Mouse (Mus musculus) cerebral cortex, adult 2 months (tissue): ENCODE measurements around the gene Pkig.

Experiments used
- WGBS: fragments of 180-500 bp; shearing (Covaris S2); methylation state at CpG from one replicate; pipeline ENCODE4 v1.1.7; 2018; 5-methylcytosine and 5-hydroxymethylcytosine counted together

Pkig gene

DNA sequence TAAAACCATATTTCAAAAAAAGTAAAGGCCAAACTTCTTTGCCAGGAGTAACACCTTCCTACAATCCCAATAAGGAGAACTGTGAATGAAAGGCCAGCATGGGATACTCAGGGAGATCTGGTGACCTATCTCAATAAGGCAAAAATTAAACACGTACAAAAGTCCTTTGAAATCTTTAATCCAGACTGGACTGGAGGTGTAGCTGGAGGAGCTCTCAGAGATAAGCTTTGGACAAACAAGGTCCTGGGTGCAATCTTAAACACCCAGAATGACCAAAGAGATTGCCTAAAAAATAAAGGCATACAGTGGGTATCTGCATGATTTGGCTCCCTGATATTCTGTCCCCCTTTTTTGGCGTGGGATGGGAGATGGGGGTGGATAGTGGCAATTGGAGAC, 14.6 kb upstream of the Pkig start:
- 31% methylated on average over 2 of the region's 2 CpGs for WGBS

DNA sequence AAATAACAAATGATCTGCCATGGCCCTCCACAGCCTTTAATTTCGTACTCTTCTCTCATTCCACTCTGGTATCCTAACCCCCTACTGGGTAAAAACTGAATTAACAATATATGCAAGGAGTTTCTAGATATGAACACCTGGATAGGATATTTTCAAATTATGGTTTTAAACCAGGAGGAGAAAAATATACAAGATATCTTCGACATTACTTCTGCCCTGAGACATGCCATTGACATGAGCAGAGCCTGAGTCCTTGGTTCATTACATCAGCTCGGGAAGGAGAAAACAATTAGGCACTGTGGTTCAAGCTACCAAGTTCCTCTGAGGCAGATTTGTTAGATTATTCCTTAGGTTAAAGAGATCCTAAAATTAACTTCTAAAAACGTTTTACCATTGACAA, 14.1 kb upstream of the Pkig start:
- WGBS: under 1% methylated on average over 4 of the region's 4 CpGs

DNA sequence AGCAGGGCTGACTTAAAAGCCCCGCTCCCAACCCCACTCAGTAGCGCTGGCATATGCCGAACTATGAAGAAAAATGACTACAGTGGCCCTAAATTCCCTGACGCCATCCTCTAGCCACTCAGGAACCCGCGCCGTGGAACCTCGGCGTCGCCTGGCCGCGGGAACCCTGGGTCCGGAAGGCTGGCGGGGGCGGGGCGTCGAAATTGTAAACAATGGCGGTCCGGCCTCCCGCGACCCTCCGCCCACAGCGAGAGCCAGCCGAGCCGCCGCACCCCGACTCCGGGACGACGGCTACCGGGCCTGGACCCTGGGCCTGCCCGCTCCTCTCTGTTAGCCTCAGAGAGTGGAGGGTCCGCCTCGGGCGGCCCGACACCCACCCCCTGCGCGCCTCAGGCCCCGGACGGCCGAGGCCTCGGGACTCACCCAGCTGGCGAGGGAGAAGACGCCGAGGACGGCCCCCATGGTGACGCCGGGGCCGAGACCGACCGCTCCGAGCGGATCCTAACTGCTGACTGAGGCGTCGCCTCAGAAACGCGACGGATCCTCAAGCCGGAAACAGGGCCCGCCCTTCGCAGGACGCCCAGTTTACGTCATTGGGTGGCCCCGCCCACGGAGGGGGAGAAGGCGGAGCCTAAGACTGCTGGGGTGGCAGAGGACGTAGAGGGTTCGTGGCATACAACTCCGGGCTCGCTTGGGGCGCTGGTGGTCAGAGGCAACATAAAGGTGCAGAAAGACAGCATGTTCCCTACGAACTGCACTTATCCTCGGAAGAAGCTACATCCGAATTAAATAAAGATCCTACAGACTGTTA, 13.4 kb upstream of the Pkig start, which contains the start of gene Serinc3:
Serinc3 (minus strand) TSS at position 557 of the 811 bp plus-strand sequence.
- WGBS: under 1% methylated on average over 74 of the region's 74 CpGs

DNA sequence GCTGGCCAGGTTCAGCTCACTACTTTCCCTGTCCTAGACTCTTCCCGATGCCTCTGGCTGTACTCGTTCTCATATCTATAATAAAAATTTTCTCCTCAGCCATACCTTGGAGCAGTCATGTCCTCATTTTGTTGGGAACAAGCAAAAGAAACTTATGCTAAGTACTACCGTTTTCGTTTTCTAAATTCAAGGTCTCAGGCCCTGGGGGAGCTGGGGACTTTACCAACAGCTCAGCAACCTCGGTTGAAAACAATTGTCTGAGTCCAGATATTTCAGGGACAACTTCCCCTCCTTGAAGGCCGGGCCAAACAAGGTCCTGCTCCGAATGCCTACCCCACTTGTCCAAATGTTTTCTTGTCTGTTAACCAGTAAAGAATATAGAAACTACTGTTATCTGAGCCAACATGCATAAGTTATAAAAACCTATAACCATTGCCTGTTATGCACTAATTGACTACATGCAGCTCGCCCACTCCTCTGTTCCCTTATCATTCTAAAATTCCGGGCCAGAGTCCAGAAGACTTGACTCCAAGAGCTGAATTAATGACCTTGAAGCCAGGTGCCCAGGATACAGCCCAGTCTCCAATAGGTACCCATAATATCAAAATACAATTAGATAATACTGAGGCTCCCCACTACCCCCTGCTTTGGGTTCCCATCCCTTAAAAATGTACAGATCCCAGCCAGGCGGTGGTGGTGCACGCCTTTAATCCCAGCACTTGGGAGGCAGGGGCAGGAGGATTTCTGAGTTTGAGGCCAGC, 12.3 kb upstream of the Pkig start:
- WGBS: 73% methylated on average over 11 of the region's 11 CpGs

DNA sequence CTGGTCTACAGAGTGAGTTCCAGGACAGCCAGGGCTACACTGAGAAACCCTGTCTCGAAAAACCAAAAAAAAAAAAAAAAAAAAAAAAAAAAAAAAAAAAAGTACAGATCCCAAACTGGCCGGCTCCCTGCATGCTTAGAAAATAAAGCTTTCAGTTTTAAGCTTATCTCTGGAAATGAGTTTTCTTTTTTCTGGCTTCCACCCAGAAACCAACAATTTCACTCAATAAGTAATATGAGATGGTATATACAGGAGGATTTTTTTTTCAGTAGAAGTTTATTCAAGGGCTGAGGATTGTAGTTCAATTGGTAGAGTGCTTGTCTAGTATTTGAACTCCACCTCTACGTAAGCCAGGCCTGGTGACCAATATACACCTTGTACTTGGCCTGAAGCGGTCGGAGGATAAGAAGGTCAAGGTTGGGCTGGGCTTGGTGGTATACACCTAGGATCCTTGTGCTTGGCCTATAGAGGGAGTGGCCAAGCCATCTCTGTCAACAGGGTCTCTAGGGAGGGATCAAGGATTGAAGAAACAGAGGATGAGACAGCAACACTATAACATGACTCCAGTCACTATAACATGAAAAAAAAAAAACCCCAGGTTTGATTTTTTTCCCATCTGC, 11.6 kb upstream of the Pkig start:
- 79% methylated on average over 5 of the region's 5 CpGs for WGBS

DNA sequence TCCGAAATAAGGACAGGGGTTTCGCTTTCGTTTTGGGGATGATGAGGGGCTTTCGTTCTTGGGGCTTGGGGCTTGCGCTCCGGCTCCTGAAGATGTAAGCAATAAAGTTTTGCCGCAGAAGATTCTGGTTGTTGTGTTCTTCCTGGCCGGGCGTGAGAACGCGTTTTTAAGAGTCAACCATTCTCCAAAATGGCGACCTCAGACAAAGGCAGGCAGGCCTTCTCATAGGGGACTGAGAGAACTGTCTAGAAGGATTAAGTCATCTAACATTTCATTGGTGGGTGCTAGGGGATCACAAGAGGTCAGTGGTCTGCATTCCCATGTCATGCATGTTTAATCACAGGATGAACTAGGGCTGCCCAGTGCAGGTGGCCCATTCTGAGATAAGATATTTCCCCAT, 2.5 kb upstream of the Pkig start:
- 97% methylated on average over 9 of the region's 12 CpGs for WGBS

DNA sequence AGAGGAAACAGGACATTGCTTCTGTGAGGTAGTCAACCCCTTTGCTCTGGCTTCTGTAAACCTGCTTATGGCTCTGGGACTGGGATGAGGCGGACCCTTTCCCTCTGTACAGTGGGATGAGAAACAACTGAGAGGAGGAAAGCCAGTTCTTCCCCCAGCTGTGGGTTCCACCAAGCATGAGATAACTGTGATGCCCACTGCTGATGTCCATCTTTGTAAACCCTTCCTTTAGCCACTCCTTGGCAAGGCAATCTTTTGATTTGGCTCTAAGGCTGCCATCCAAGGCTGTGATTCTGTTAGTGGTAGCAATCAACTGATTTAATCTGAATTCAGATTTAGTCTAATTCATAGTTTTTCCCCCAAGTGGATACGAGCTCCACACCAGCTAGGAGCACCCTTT, 700 bp upstream of the Pkig start:
- 80% methylated on average over 2 of the region's 2 CpGs for WGBS

DNA sequence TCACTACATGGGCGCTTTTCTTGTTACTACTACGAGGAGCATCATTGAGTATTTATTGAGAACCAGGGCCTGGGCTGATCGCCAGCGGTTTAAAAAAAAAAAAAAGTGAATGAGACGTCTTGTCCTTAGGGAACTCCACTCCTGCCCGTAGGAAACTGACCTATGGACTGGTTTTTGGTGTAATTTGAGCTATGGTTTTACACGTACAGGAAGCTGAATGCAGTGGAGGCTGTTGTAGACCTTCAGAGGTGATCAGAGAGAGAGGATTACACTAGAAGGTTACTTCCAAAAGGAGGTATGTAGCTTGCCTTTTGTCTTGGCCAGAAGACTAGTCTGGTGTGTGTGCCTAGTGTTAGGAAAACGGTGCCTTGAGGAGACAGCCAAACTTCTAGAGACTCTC, 755 bp downstream of the Pkig start:
- WGBS: 2% methylated on average over 8 of the region's 8 CpGs

DNA sequence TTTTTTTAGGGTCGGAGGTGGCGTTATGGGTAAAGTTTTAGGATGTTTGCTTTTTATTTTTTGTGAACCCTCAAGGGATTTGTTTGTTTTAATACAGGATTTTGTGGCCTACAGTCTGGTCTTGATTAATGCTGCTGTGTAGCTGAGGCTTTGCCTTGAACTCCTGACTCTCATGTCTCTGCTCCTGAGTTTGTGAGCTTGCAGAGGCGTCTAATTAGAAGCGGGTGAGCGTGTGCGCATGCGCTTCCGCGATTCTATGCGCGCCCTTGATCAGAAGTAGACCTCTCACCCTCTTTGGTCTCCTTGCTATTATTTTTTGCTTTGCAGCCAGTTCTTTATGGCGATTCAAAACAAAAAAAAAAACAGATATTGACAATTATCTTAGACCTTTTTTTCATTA, 1.2 kb downstream of the Pkig start:
- 71% methylated on average over 12 of the region's 12 CpGs for WGBS

DNA sequence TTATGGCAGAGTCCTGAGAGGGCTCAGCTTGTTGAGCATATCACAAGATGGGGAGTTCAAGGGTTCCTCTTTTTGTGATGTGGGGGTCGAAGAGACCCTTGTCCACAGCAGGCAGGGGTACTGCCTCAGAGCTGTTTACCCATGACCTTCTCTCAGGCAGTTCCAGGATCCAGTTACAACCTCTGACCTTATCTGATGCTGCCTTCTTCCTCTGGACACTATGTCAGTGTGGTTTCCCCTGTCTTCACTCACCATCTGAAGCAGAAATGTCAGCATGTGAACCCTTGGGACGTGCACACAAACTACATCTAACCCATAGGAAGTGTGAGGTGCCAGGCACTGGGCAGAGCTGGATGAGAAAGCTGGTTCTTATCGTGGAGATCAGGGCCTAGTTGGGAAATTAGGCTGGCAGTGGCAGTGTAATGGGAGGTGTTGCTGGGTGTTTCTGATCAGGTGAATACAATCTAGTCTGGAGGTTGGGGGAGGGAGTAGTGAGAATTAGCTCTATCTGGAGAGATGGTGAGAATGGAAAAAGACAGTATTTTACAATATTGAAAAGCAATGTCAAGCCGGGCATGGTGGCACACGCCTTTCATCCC, 2.0 kb downstream of the Pkig start:
- WGBS: 72% methylated on average over 5 of the region's 5 CpGs

DNA sequence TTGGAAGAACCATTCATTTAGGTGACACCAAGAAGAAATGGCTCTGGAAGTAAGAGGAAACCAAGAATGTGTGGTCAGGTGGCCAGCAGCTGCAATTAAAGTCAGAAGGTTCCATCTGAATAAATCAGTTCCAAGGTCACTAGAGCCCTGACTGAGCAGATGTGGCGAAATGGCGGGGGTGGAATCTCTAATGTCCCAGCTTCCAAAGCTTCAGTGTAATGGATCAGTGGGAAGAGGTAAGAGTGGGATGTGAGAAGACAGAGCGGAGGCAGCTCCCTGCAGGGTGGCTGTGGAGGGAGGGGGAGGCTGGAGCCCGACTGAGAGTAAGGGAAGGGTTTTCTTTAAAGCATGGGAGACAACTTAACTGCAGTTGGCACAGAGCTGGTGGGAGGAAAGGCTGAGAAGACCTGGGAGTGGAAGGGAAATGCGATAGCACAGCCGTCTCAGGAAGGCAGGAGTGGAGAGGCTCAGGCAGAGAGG, 3.2 kb downstream of the Pkig start:
- WGBS: 39% methylated on average over 6 of the region's 6 CpGs

DNA sequence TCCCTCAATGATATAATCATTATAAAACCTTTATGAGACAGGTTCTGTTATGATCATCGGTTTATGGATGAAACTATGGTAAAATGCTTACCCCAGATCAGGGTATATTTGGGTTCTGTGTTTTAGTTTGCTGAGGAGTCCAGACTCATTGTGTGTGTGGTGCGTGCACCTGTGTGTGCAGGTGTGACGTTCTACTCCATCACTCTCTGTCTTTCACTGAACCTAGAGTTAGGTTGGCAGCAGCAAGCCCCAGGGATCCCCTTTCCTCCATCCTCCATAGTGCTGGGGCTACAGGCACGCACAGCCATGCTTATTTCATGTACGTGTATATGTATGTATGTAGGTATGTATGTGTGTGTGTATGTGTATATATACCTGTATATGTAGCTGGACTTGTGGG, 3.9 kb downstream of the Pkig start:
- 85% methylated on average over 5 of the region's 5 CpGs for WGBS

DNA sequence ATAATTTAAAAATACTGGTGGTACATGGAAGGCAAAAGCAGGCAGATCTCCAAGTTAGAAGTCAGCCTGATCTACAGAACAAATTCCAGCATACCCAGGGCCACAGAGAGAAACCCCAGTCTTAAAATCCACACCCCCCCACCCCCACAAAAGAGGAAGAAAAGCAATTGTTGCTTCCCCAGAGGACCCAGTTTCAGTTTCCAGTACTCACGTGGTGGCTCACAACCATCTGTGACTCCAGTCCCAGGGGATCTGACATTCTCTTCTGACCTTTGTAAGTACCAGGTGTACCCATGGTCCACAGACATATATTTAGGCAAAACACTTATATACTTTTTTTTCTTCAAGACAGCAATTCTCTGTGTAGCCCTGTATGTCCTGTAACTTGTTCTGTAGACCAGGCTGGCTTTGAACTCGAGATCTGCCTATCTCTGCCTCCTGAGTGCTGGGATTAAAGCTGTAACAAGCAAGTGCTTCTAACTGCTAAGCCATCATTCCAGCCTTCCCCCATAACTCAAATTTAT, 4.6 kb downstream of the Pkig start:
- 65% methylated on average over 2 of the region's 2 CpGs for WGBS

DNA sequence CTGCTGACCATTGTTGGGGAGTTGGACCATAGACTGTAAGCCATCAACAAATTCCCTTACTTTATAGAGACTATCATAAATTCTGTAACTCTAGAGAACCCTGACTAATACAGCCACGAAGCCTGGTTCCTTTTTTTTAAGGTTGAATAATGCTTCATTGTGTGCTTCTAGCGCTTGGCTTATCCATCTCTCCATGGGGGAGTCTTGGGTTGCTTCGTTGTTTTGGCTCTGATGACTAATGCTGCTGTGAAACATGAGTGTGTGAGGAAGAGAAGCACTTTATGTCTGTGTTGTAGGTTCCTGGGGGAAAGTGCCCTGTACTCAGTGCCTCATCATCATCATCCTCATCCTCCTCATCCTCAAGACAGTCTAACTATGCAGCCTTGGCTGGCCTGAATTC, 5.7 kb downstream of the Pkig start:
- 24% methylated on average over 3 of the region's 3 CpGs for WGBS

DNA sequence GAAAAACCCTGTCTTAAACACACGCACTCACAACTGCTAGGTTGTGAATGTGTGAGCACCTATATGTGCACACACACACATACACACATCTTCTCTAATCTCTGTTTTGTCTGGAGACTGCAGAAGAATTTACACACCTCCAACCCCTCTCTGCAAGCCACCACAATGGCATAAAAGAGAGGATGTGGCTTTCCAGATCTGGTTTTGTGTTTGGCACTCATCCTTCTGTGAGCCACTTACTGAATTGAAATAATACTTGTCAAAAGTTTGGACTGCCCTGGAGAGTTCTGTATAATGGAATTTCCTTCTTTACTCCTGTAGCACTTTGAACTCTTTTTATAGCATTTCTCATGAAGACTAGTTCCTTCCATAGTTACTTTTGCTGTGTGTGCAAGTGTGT, 8.9 kb downstream of the Pkig start:
- 93% methylated on average over 1 of the region's 1 CpGs for WGBS

DNA sequence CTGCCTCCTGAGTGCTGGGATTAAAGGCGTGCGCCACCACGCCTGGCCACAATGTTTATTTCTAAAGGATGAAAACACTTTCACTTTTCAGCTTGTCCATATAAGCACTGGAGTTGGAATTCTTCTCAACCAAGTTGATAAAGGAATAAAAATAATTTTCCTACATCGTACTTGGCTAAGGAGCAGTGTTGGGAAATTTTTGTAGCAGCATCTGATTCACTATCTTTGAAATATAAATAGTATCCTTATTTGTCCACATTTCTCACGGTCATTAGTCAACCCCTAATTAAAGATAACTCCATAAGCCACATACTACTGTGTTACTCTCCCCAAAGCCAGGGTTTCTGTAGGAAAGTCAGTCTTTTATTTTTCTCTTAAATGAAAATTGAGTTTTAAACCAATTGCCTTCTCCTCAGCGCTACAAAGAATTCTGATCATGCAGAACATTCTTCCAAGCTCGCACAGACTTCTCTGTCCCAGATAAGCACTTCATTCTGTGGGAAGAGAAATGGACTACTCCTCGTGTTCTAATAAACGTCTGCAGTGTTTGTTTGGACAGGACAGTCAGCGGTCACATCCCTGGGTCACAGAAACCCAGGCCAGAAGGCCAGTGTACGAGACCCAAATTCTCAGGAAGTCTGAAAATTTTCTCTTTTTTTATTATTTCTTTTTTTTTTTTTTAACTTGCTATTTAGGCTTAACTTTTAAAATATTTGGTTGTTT, 12.8 kb downstream of the Pkig start:
- WGBS: 63% methylated on average over 11 of the region's 11 CpGs

DNA sequence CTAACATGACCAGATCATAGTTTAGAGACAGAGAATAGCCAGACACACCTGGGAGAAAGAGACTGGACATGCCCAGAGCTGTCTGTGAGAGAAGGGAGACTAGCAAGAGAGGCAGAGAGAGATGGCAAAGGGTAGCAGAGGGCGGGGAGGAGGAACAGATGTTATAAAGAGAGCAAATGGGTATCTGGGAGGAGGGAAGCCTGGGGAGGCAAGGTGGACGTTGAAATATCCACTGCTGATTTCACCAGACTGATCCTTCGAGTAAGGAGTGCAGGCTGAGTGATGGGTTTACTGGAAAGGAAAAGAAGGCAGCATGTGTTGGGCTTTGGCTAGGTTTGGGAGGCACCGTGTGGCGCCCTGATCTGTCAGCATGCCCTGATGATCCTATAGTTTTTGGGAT, 16.2 kb downstream of the Pkig start:
- WGBS: 71% methylated on average over 5 of the region's 5 CpGs

DNA sequence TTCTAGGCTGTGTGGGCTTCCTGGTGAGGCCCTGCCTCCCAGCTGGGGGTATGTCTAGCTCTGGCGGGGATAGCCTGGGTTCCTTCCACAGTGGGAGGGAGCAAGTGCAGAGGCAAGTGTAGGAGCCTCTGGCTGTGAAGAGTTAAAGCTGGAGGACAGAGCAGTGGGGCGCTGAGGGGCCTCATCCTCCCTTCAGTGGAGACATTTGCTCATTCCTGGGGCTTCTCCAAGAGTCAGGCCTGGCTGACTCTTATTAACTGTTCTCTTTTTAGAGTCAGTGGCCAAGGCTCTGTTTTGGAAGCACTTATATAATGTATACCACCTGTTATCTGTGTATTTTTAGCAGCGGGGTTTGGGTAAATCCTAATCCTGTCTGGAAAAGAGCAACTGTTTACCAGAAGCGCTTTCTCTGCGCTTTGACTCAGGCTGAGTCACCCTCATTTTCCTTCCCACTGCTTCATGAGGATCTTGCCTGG, 17.0 kb downstream of the Pkig start:
- 19% methylated on average over 5 of the region's 5 CpGs for WGBS

DNA sequence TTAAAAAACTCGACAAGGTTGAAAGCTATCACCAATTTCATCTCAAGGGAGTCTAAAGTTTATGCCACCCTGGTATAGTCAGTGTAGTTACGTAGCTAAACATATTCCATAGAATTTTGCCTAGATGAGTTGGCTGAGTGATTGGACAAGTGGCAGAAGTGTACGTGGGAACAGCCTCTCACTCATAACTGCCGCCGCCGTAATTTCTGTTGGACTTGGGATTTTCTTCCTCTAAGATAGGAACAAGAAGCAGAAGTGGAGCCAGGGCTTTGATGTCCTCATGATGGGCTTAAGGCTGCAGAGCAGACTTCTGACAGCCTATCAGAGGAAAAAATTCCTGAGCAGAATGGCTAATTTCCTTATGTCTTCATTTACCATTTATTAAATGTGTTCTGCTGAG, 17.5 kb downstream of the Pkig start:
- 28% methylated on average over 6 of the region's 6 CpGs for WGBS

DNA sequence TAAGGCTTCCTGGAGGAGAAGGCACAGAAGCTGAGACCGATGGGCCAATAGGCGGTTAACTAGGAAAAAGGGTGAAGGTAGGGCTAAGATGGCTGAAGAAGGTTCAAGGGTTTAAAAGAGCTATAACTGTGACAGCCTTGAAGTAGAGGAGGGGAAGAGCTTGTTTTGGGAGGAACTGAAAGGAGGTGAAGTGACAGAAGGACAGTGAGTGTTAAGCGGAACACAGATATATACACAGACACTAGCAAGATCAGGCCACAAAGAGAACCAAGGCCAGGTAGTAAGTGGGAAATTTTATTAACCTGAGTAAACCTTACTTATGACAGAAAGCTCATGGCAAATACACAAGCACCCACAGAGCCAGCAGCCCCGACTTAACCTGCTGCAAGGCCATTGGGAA, 18.1 kb downstream of the Pkig start:
- 79% methylated on average over 4 of the region's 4 CpGs for WGBS

DNA sequence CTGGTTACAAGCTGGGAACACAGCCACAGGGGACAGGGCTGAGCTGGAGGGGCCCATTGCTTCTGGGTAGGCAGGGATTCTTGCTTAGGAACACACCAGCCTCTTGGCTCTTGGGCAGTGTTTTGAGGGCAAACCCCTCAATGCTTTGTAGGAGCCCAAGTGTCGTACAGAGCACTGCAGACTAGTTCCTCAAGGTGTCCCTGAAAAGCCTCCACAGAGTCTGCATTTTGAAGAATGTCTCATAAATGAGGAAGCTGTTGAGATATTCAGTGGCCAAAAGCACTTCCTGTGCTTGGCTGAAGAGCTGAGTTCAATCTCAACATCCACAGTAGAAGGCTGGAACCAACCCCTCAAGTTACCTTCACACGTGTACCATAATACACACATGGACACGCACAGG, 18.6 kb downstream of the Pkig start:
- WGBS: 70% methylated on average over 3 of the region's 3 CpGs
